Mouse (Mus musculus) heart, embryonic 11.5 days (tissue): Measurements from ENCODE around the gene Ermap. TPM values are rescaled to one million over a fixed set of nuclear protein-coding genes. Genes with fewer than 3 reads are reported as not detected.
A peak's percentile ranks its signal among the peaks of the same experiment; 100 is the strongest.

Experiments
- ATAC-seq: fragments of 200-750 bp; cut with Nextera tagmentation; replicated peaks from 2 replicates; pipeline ENCODE4 v1.8.0; 2017; ENCODE audit warnings: moderate library complexity; ENCODE audit not compliant: insufficient number of reproducible peaks, low FRiP score, low TSS enrichment
- H3K27ac ChIP-seq: fragments of 300-500 bp; sonication (generic); 2 replicates; pipeline ENCODE4 v1.5.1; 2014; ENCODE audit warnings: mild to moderate bottlenecking, low read depth, low read length
- H3K27me3 ChIP-seq: fragments of 300-500 bp; sonication (generic); 2 replicates; pipeline ENCODE4 v1.6.1; 2014; ENCODE audit warnings: mild to moderate bottlenecking, low read length, mixed read lengths; ENCODE audit not compliant: control insufficient read depth, insufficient read depth
- H3K36me3 ChIP-seq: fragments of 300-500 bp; sonication (generic); 2 replicates; pipeline ENCODE4 v1.6.1; 2014; ENCODE audit warnings: mild to moderate bottlenecking, low read length, moderate library complexity, mixed read lengths; ENCODE audit not compliant: control insufficient read depth, insufficient read depth
- H3K4me1 ChIP-seq: fragments of 300-500 bp; sonication (generic); 2 replicates; pipeline ENCODE4 v1.6.1; 2014; ENCODE audit warnings: low read length; ENCODE audit not compliant: control insufficient read depth, insufficient read depth
- H3K4me2 ChIP-seq: fragments of 300-500 bp; sonication (generic); 2 replicates; pipeline ENCODE4 v1.6.1; 2014; ENCODE audit warnings: mild to moderate bottlenecking, moderate library complexity
- H3K4me3 ChIP-seq: fragments of 300-500 bp; sonication (generic); 2 replicates; pipeline ENCODE4 v1.5.1; 2014; ENCODE audit warnings: low read depth, low read length
- H3K9ac ChIP-seq: fragments of 300-500 bp; sonication (generic); 2 replicates; pipeline ENCODE4 v1.6.1; 2014; ENCODE audit warnings: mild to moderate bottlenecking, low read depth, low read length, moderate library complexity
- H3K9me3 ChIP-seq: fragments of 300-500 bp; sonication (generic); replicated peaks from 2 replicates; pipeline ENCODE4 v1.6.1; 2016; ENCODE audit warnings: low read length; ENCODE audit not compliant: control insufficient read depth
- WGBS: fragments of 180-500 bp; shearing (Covaris S2); extraction: QIAGEN DNeasy Blood & Tissue Kit; methylation state at CpG from one replicate; pipeline ENCODE4 v1.1.7; 2014; ENCODE audit not compliant: insufficient replicate concordance; 5-methylcytosine and 5-hydroxymethylcytosine counted together
- polyA plus RNA-seq: library from polyadenylated mRNA; unstranded; fragments of >200 nt; fragmentation: Nextera tagmentation; extraction: Ambion mirVana; gene quantifications from 2 replicates; pipeline ENCODE4 v1.2.1, GENCODE M21; 2014

Ermap gene
- 34.7 and 58.1 TPM in 2 replicates for polyA plus RNA-seq

DNA sequence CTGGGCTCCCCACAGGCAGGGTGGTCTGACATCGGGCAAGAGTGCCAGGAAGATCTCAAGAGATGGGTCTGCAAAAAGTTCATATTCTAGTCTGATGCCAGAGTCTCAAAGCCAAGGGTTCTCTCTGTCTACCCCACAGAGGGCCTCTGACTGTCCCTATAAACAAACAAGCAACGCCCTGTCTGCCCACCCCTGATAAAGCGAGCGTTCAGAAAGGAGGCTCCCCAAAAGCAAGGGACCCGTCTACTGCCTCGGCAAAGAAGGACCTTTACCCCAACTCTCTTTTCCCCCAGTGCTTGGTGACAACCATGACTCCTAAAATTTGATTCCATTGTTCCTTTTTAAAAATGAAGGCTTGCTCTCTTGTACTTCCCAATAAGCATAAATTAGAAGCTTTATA, at the start of gene Ermap:
Gene Ermap, minus strand, starts transcription at position 148 of the 400 bp plus-strand sequence.
- Histone ChIP-seq H3K4me1 (no peaks in the 10 kb centered on the region; the same call in 1 of the 2 replicates), H3K36me3 (no peaks in the 10 kb centered on the region), H3K9ac (peak within 1 kb of the TSS; percentile 61; the same call in 1 of the 2 replicates), H3K9me3 (no peaks in the 10 kb centered on the region), H3K27me3 (no peaks in the 10 kb centered on the region), H3K4me2 (peak within 1 kb of the TSS; percentile 38), H3K4me3 (peak within 1 kb of the TSS; percentile 35), H3K27ac (peak within 1 kb of the TSS; percentile 78)
- ATAC-seq: peak; percentile 85
- WGBS: 58% methylated on average over 6 of the region's 6 CpGs

DNA sequence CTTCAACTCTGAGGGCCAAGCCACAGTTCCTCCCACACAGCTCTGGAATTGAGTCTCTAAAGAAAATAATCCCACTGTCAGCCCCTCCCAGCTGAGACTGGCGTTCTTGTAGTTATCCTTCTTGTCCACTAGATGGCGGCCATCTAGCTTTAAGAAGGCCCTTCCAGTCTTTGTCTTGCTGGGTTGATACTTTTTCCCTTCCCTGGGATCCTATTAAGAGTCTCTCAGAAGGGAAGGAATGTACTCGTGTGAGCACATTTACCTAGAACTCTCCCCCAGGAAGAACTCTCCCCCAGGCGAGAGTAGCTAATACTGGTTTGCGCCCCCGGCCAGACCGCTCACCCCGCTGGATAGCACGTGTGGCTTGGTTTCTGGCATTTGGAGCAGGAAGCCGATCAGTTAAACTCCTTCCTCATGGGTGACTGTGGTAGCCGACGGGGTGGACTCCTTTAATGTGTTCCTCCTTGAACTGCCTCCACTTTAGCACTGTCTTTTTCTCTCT, 49.4 kb upstream of the Ermap start:
- peaks cover 8% of the 10 kb centered on the region for H3K36me3 ChIP-seq
- H3K27ac ChIP-seq: no peak overlapping the region
- H3K4me2 ChIP-seq: no peak overlapping the region; the same call in 1 of the 2 replicates
- H3K4me3 ChIP-seq: no peak overlapping the region
- no peak; the same call in 1 of the 2 replicates for ATAC-seq
- H3K9ac ChIP-seq: no peak overlapping the region
- H3K27me3 ChIP-seq: no peaks in the 10 kb centered on the region
- peaks cover 5% of the 10 kb centered on the region; the same call in 1 of the 2 replicates for H3K4me1 ChIP-seq
- H3K9me3 ChIP-seq: no peaks in the 10 kb centered on the region
- WGBS: 47% methylated on average over 12 of the region's 12 CpGs

DNA sequence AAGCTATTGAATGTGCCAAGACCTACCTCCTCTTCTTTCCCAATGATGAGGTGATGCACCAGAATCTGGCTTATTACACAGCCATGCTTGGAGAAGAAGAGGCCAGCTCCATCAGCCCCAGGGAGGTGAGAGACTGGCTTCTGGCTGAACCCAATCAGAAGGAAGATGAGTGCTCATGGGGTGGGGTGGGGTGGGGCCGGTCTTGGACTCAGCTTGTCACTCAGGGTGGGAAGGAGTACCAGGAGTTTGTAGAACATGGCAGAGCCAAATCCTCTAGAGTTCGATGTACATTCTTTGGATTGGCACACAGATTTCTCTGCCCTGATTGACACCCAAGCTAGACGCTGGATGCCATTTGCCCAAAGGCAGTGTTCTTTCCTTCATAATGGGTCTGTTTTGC, 48.9 kb upstream of the Ermap start:
- Histone ChIP-seq H3K9ac (no peak overlapping the region), H3K4me3 (no peak overlapping the region), H3K4me2 (no peak overlapping the region), H3K9me3 (no peaks in the 10 kb centered on the region), H3K36me3 (peaks cover 8% of the 10 kb centered on the region), H3K27me3 (no peaks in the 10 kb centered on the region), H3K4me1 (peaks cover 5% of the 10 kb centered on the region; the same call in 1 of the 2 replicates), H3K27ac (no peak overlapping the region)
- ATAC-seq: no peak
- WGBS: 69% methylated on average over 3 of the region's 3 CpGs

DNA sequence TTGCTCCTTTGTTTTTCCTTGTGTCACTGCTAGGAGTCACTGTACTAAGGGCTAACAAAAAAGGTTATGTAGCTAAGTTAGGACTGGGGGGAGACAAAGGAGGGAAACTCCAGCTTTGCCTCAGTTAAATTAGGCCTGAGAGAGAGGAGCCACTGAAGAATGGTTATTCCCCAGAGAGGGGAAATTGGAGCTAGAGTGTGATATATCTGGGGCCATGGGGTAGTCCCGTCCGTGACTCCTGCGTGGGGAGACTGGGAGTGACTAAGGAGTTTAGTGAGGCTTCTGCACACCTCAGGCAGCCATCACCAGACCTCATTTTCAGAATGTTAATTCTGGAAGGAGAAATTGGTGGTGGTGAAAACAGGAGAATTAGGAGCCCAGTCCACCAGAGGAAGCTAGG, 44.5 kb upstream of the Ermap start:
- Histone ChIP-seq H3K9ac (no peak overlapping the region; the same call in 1 of the 2 replicates), H3K27ac (no peak overlapping the region)
- 67% methylated on average over 3 of the region's 3 CpGs for WGBS

DNA sequence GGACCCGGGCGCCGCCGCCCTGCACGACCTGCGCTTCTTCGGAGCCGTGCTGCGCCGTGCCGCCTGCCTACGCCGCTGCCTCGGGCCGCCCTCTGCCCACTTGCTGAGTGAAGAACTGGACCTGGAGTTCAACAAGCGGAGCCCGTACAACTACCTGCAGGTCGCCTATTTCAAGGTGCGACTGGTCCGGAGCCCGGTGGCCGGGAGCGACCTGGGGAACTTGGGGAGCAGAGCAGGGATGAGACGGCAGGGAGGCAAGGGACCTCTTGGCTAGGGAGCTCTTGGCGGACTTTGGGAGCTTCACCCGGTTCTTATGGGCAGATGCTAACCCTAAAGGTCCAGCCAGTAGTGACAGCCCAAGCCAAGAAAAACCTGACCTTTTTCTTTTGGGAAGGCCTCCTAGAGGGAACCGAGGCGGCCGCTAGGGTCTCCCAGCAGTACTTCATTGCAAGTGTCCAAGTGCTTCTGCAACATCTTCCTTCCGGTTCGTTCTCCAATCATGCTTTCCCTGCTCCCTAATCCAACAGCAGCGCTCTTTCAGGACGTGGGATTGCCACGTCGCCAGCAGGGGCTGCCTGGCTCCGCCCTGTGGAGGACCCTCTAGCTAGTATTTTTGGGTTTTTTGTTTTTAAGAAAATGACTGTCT, 43.6 kb upstream of the Ermap start:
- Histone ChIP-seq H3K27ac (0 out of 2 replicates have a peak overlapping the region, but pooled peaks have one; percentile 4), H3K9ac (peak overlapping the region; percentile 83), H3K9me3 (no peaks in the 10 kb centered on the region), H3K27me3 (no peaks in the 10 kb centered on the region), H3K4me3 (peak overlapping the region; percentile 83), H3K4me1 (peaks cover 8% of the 10 kb centered on the region), H3K4me2 (peak overlapping the region; percentile 70), H3K36me3 (peaks cover 3% of the 10 kb centered on the region; the same call in 1 of the 2 replicates)
- peak; percentile 47 for ATAC-seq
- WGBS: under 1% methylated on average over 34 of the region's 36 CpGs

More for the DNA sequence above, 44.5 kb upstream of the Ermap start:
- no peaks in the 10 kb centered on the region for H3K27me3 ChIP-seq
- no peaks in the 10 kb centered on the region for H3K9me3 ChIP-seq
- peaks cover 3% of the 10 kb centered on the region; the same call in 1 of the 2 replicates for H3K36me3 ChIP-seq
- no peak for ATAC-seq
- peak overlapping the region; percentile 70 for H3K4me2 ChIP-seq
- H3K4me1 ChIP-seq: peaks cover 8% of the 10 kb centered on the region
- peak overlapping the region; percentile 83 for H3K4me3 ChIP-seq

DNA sequence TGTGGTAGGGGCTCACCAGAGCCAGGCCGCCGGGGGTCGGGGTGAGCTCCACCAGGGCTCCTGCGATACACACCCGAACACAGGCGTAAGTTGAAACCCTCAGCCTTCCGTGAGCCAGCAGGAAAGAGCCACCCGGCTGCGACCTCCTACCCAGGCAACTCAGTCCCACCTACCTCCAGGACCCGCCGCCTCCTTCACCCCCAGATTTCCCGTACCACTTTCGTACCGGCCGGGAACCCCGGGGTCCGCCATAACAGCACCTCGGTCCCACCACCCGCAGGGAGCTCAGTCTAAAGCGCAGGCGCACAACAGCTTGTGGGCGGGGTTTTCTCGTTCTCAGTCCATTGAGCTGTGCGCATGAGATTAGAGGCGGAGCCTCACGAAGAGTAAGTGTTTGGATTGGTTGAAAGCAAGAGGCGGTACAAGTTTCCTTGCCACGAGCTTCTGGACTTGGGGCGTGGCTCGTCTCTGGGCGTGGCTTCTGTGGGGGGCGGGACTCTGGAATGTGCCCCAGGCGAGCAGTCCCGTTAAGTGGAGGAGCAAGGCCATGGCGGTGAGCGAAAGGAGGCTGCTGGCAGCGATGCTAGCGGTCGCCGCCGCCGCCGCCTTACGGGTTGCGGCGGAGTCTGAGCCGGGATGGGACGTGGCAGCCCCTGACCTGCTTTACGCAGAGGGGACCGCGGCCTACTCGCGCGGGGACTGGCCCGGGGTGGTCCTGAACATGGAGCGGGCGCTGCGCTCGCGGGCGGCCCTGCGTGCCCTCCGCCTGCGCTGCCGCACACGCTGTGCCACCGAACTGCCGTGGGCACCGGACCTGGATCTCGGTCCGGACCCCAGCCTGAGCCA, 42.8 kb upstream of the Ermap start, which contains the start of the genes AU022252 and P3h1:
Gene AU022252, minus strand, starts transcription at position 303 of the 846 bp plus-strand sequence.
Gene P3h1, plus strand, starts transcription at position 506 of the 846 bp plus-strand sequence.
- Histone ChIP-seq H3K4me3 (peak within 1 kb of the TSS; percentile 83), H3K9me3 (no peaks in the 10 kb centered on the region), H3K36me3 (peaks cover 6% of the 10 kb centered on the region; the same call in 1 of the 2 replicates), H3K4me1 (peaks cover 8% of the 10 kb centered on the region), H3K27ac (0 out of 2 replicates have a peak within 1 kb of the TSS, but pooled peaks have one; percentile 29), H3K4me2 (peak within 1 kb of the TSS; percentile 73), H3K9ac (peak within 1 kb of the TSS; percentile 84), H3K27me3 (no peaks in the 10 kb centered on the region)
- under 1% methylated on average over 49 of the region's 71 CpGs for WGBS
- peak; percentile 95 for ATAC-seq

DNA sequence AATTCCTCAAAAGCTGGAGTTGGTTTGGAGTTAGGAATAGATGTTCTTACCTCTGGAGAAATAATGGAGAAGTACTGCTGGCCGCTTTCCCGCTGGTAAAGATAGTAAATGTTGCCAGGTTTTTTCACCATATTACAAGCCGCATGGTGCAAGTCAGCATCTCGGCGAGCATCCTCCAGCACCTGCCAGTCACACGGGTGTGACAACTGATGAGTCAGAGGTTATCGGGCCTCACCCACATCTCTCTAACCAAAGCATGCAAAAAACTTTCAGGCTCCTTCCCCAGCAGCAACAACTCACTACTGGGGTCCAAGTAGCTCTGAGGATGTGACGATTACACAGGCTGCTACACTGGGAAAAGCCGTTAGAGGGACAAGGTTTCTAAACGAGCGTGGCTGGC, 36.9 kb upstream of the Ermap start:
- Histone ChIP-seq H3K9me3 (no peaks in the 10 kb centered on the region), H3K36me3 (peaks cover 31% of the 10 kb centered on the region), H3K27ac (no peak overlapping the region), H3K4me3 (no peak overlapping the region), H3K9ac (no peak overlapping the region), H3K4me1 (peaks cover 5% of the 10 kb centered on the region), H3K27me3 (no peaks in the 10 kb centered on the region), H3K4me2 (no peak overlapping the region)
- ATAC-seq: no peak
- 91% methylated on average over 11 of the region's 11 CpGs for WGBS

DNA sequence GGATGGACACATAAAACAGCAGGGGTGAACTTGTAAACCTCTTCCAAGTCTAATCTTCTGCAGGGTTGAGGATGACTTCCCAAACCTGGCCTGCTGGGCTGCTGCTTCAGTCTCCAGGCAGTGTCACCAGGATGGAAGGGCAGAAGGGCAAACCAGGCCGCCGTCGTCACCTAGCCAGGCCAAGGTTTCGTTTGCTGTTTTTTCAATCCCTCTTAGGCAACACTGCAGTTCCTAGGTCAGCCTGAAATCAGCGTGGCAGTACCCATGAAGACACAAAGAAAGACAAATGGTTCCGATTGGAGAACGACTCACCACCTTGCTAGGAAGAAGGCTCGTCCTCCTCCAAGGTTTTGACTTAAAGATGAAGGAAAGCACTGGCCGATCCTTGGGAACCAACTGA, 35.9 kb upstream of the Ermap start:
- Histone ChIP-seq H3K27me3 (no peaks in the 10 kb centered on the region), H3K36me3 (peaks cover 31% of the 10 kb centered on the region), H3K9ac (no peak overlapping the region), H3K4me3 (no peak overlapping the region), H3K4me2 (no peak overlapping the region), H3K9me3 (no peaks in the 10 kb centered on the region), H3K4me1 (no peaks in the 10 kb centered on the region), H3K27ac (no peak overlapping the region)
- WGBS: 83% methylated on average over 9 of the region's 9 CpGs
- no peak for ATAC-seq
